Mouse (Mus musculus) spleen, postnatal 0 days (tissue): ENCODE measurements around the gene Psip1. TPM values are rescaled to one million over a fixed set of nuclear protein-coding genes. Genes with fewer than 3 reads are reported as not detected.

Experiments used
- polyA plus RNA-seq: library from polyadenylated mRNA; unstranded; fragments of >200 nt; fragmentation: Nextera tagmentation; extraction: Ambion mirVana; gene quantifications from 2 replicates; pipeline ENCODE4 v1.2.1, GENCODE M21; 2015

Gene Psip1
- polyA plus RNA-seq, result 73.1 and 80.1 TPM in 2 replicates

GRCm38 (mm10) chr4:83486117-83486901 lies at the start of gene Psip1:
Gene Psip1 (minus strand): TSS chr4:83486459.

GRCm38 (mm10) chr4:83524843-83525689 lies 38.8 kb upstream of the Psip1 start, which contains the start of gene Ccdc171:
Gene Ccdc171 (plus strand): TSS chr4:83525545.

GRCm38 (mm10) chr4:83417160-83417819 lies 69.0 kb downstream of the Psip1 start, which contains the start of gene Snapc3:
Gene Snapc3 (plus strand): TSS chr4:83417724.

Other genes starting within 250 kb of the Psip1 start
- 5.8 and 5.9 TPM in 2 replicates for gene Ttc39b, start 162.2 kb downstream of the Psip1 start, polyA plus RNA-seq
- 16.9 and 18.2 TPM in 2 replicates for gene Snapc3, start 68.7 kb downstream of the Psip1 start, polyA plus RNA-seq
- gene Ccdc171, start 39.1 kb upstream of the Psip1 start, polyA plus RNA-seq, result 2.9 and 3.1 TPM in 2 replicates